23 mouse cellular contexts compared by ENCODE assay signal in genomic region chr5:137194488-137195120, GRCm38 (mm10). TPM values are rescaled to one million over a fixed set of nuclear protein-coding genes. Genes with fewer than 3 reads are reported as not detected.
DNase-seq lines count a peak whose midpoint lies in the region; ATAC-seq lines count a peak whose summit lies in the region.
"Had no signal": no experiment of that assay in that cellular context is flagged by ENCODE, and none has a peak within 500 bp of the region (broad histone marks: within the 10 kb centered on the region; RNA-seq: fewer than 3 reads in every experiment).

No protein-coding gene starts in this region.

- no peaks in the 10 kb centered on the region for H3K36me3 ChIP-seq in intestine, embryonic 16.5 days (ENCODE audit: control insufficient read depth, insufficient read depth, low read length)
- H3K36me3 ChIP-seq in hindbrain, embryonic 10.5 days: no peaks in the 10 kb centered on the region
- H3K36me3 ChIP-seq: embryonic facial prominence, embryonic 10.5 days; heart, embryonic 15.5 days had no signal

- H3K4me1 ChIP-seq in intestine, embryonic 16.5 days (ENCODE audit: control insufficient read depth, insufficient read depth, low read length): peaks cover 3% of the 10 kb centered on the region; the same call in 1 of the 2 replicates
- 0 out of 2 replicates have a peak, but pooled peaks cover under 1% of the 10 kb centered on the region for H3K4me1 ChIP-seq in hindbrain, embryonic 10.5 days (replicated peaks)
- H3K4me1 ChIP-seq: embryonic facial prominence, embryonic 10.5 days; forebrain, embryonic 13.5 days; heart, embryonic 15.5 days had no signal

- ATAC-seq in intestine, embryonic 16.5 days: peak; percentile 74
- peak; percentile 67 for ATAC-seq in megakaryocyte-erythroid progenitor cell, adult 5-6 weeks (replicated peaks; ENCODE audit: low FRiP score, low TSS enrichment, poor library complexity, severe bottlenecking)
- ATAC-seq: forebrain, embryonic 13.5 days had no signal

- H3K27ac ChIP-seq in intestine, embryonic 16.5 days (ENCODE audit: low read length): peak overlapping the region; percentile 80
- H3K27ac ChIP-seq in hindbrain, embryonic 10.5 days: no peak overlapping the region
- H3K27ac ChIP-seq: embryonic facial prominence, embryonic 10.5 days; forebrain, embryonic 13.5 days; gastrocnemius, adult 2 months; heart, embryonic 15.5 days; hindbrain, embryonic 14.5 days had no signal

- no peak overlapping the region for H3K4me2 ChIP-seq in intestine, embryonic 16.5 days (ENCODE audit: low read depth, low read length)
- H3K4me2 ChIP-seq: forebrain, embryonic 13.5 days; heart, embryonic 11.5 days; heart, embryonic 15.5 days; hindbrain, embryonic 14.5 days had no signal

- no peaks in the 10 kb centered on the region for H3K27me3 ChIP-seq in intestine, embryonic 16.5 days (replicated peaks; ENCODE audit: control insufficient read depth, insufficient read depth, low read length)
- peaks cover 12% of the 10 kb centered on the region for H3K27me3 ChIP-seq in hindbrain, embryonic 10.5 days (ENCODE audit: insufficient read depth, poor library complexity, severe bottlenecking)
- H3K27me3 ChIP-seq: heart, embryonic 15.5 days had no signal

- no peak overlapping the region for H3K4me3 ChIP-seq in intestine, embryonic 16.5 days (ENCODE audit: low read length)
- no peak overlapping the region for H3K4me3 ChIP-seq in hindbrain, embryonic 10.5 days
- H3K4me3 ChIP-seq: embryonic facial prominence, embryonic 10.5 days; forebrain, embryonic 13.5 days; gastrocnemius, adult 2 months; heart, embryonic 15.5 days had no signal

- no peak overlapping the region for H3K9ac ChIP-seq in intestine, embryonic 16.5 days (ENCODE audit: low read depth, low read length)
- H3K9ac ChIP-seq: forebrain, embryonic 13.5 days; heart, embryonic 15.5 days; hindbrain, embryonic 14.5 days had no signal

- no peaks in the 10 kb centered on the region for H3K9me3 ChIP-seq in intestine, embryonic 16.5 days (ENCODE audit: control insufficient read depth, low read length)
- no peaks in the 10 kb centered on the region for H3K9me3 ChIP-seq in hindbrain, embryonic 10.5 days
- H3K9me3 ChIP-seq: forebrain, embryonic 13.5 days; heart, embryonic 15.5 days had no signal

- peak; percentile 8 for DNase-seq in A20 (ENCODE audit: low read depth, low spot score)
- peak; percentile 64 for DNase-seq in MEL-GATA-1-ER (ENCODE audit: extremely low read depth, low read depth)
- no peak for DNase-seq in urinary bladder, adult 18-20 months (ENCODE audit: low spot score in 2 of 2)
- DNase-seq in ovary, postnatal 10 days (ENCODE audit: low spot score): no peak
- DNase-seq in natural killer cell, adult 2 months (ENCODE audit: low spot score in 2 of 2): no peak
- no peak for DNase-seq in hindbrain, embryonic 10.5 days (ENCODE audit: low spot score)
- DNase-seq: adrenal gland, postnatal 14 days; cerebellum, adult 11-12 months; cerebellum, adult 9-10 months; cerebellum, postnatal 36 days; gastrocnemius, adult 2 months; gastrocnemius, postnatal 25 days; heart, adult 18-20 months; heart, postnatal 14 days had no signal

- WGBS in intestine, embryonic 16.5 days: 63% methylated on average over 8 of the region's 8 CpGs
- WGBS in hindbrain, embryonic 10.5 days: 83% methylated on average over 8 of the region's 8 CpGs

RNA-seq across cellular contexts. Expression of gene Muc3a, which starts 17.6 kb away (rescaled TPM):
- 25.3 and 31.7 TPM in 2 replicates for polyA plus RNA-seq in intestine, embryonic 16.5 days (2015; fragmentation: Nextera tagmentation; extraction: Ambion mirVana)
- total RNA-seq in megakaryocyte-erythroid progenitor cell, adult 5-6 weeks (2014; fragmentation: Nextera tagmentation): 0.25 and 0.61 TPM in 2 replicates
- total RNA-seq in megakaryocyte-erythroid progenitor cell, adult 5-6 weeks (2017): not detected in 2 replicates
- 0.13 TPM in 1 of 2 replicates, not detected in the other for polyA plus RNA-seq in hindbrain, embryonic 10.5 days (2016; fragmentation: Nextera tagmentation; extraction: Ambion mirVana)
- total RNA-seq: hematopoietic stem cell, adult 5-6 weeks had no signal
- polyA plus RNA-seq: embryonic facial prominence, embryonic 10.5 days; forebrain, embryonic 13.5 days had no signal

RNA-seq across cellular contexts. Expression of gene Muc3, which starts 45.5 kb away (rescaled TPM):
- polyA plus RNA-seq in intestine, embryonic 16.5 days (2015; fragmentation: Nextera tagmentation; extraction: Ambion mirVana): 5.6 and 6.1 TPM in 2 replicates
- not detected in 2 replicates for total RNA-seq in megakaryocyte-erythroid progenitor cell, adult 5-6 weeks (2014; fragmentation: Nextera tagmentation)
- not detected in 2 replicates for total RNA-seq in megakaryocyte-erythroid progenitor cell, adult 5-6 weeks (2017)
- polyA plus RNA-seq in hindbrain, embryonic 10.5 days (2016; fragmentation: Nextera tagmentation; extraction: Ambion mirVana): not detected in 2 replicates
- total RNA-seq: adrenal gland, postnatal 14 days; gastrocnemius, adult 2 months; gastrocnemius, postnatal 25 days; heart, adult 18-20 months; heart, postnatal 14 days had no signal
- polyA plus RNA-seq: embryonic facial prominence, embryonic 10.5 days; embryonic facial prominence, embryonic 14.5 days; forebrain, embryonic 13.5 days; heart, embryonic 11.5 days; heart, embryonic 15.5 days; hindbrain, embryonic 14.5 days had no signal

Comparison
In these comparisons a context has a peak if more than half of its experiments do, and no peak if none do; other contexts are left out.
1. DNase-seq: peak in A20 (single experiment) and MEL-GATA-1-ER (single experiment); none in urinary bladder, adult 18-20 months (0 of 2), ovary, postnatal 10 days (single experiment), natural killer cell, adult 2 months (0 of 2) and hindbrain, embryonic 10.5 days (single experiment).
2. RNA of gene Muc3a, which starts 17.6 kb away (polyA plus RNA-seq): 25.3 to 31.7 TPM in intestine, embryonic 16.5 days; 0.13 TPM in hindbrain, embryonic 10.5 days; every median in the first group is over 10 times any median in the second.